Mouse (Mus musculus) CH12.LX (cell line): ENCODE data around the gene Aph1a. TPM values are rescaled to one million over a fixed set of nuclear protein-coding genes. Genes with fewer than 3 reads are reported as not detected.
"Not testable (repeated sequence)": the region's sequence is repeated elsewhere in the genome, so short reads cannot be mapped to it uniquely, and the experiment has no call there.

Experiments used
- DNase-seq: peaks from one replicate; pipeline ENCODE4 v3.0.0-alpha.2; 2013; ENCODE audit errors: extremely low read depth
- H3K27ac ChIP-seq: 2 replicates; pipeline ENCODE4 v1.5.1; 2012; ENCODE audit warnings: low read depth, mild to moderate bottlenecking, control low read depth, moderate library complexity; ENCODE audit not compliant: insufficient read depth
- H3K27me3 ChIP-seq: replicated peaks from 2 replicates; pipeline ENCODE3; 2012; ENCODE audit warnings: inconsistent platforms
- H3K36me3 ChIP-seq, 2 experiments: replicated peaks in 1 of 2; 2 replicates each; pipeline versions ENCODE3 to v1.6.1; 2012; ENCODE audit warnings: inconsistent platforms in 1 of 2, low read length in 1 of 2, mild to moderate bottlenecking in 1 of 2, mixed read lengths in 1 of 2, moderate library complexity in 1 of 2; ENCODE audit not compliant: control insufficient read depth in 1 of 2, insufficient read depth in 1 of 2
- H3K4me1 ChIP-seq, 2 experiments: 2 replicates each; pipeline ENCODE4 v1.6.1; 2012; ENCODE audit warnings: inconsistent platforms in 1 of 2, moderate library complexity in 1 of 2; ENCODE audit not compliant: insufficient read depth in 2 of 2, control insufficient read depth in 1 of 2
- H3K4me2 ChIP-seq: 2 replicates; pipeline ENCODE4 v1.6.1; 2012; ENCODE audit warnings: low read depth, mild to moderate bottlenecking, control low read depth; ENCODE audit not compliant: poor library complexity, insufficient read depth, severe bottlenecking
- H3K4me3 ChIP-seq, 3 experiments: fragments of 150-350 bp in 1 of 3; sonication (generic) in 1 of 3; replicated peaks in 1 of 3; 2 replicates each; pipeline versions ENCODE3 to v1.5.1; 2011 to 2012; ENCODE audit warnings: low read depth in 2 of 3, low read length in 2 of 3, mild to moderate bottlenecking in 2 of 3, moderate library complexity in 2 of 3, control low read depth in 1 of 3, improper control_type of control experiment in 1 of 3, inconsistent platforms in 1 of 3, mixed read lengths in 1 of 3; ENCODE audit not compliant: poor library complexity in 1 of 3
- H3K79me2 ChIP-seq: replicated peaks from 2 replicates; pipeline ENCODE4 v1.6.1; 2012; ENCODE audit warnings: mild to moderate bottlenecking, moderate library complexity; ENCODE audit not compliant: control insufficient read depth, poor library complexity, insufficient read depth, severe bottlenecking; ENCODE audit errors: extremely low read depth
- H3K9ac ChIP-seq: 2 replicates; pipeline ENCODE4 v1.6.1; 2012; ENCODE audit warnings: low read depth, mild to moderate bottlenecking, control low read depth, moderate library complexity; ENCODE audit not compliant: insufficient read depth
- H3K9me3 ChIP-seq: replicated peaks from 2 replicates; pipeline ENCODE3; 2012; ENCODE audit warnings: low read length, inconsistent platforms, mixed read lengths
- BHLHE40 ChIP-seq: IDR thresholded peaks from 2 replicates; pipeline ENCODE4 v1.6.1; 2011; ENCODE audit warnings: mild to moderate bottlenecking, low read depth, low read length, improper control_type of control experiment
- ETS1 ChIP-seq: conservative IDR thresholded peaks from 2 replicates; pipeline ENCODE4 v1.6.1; 2012; ENCODE audit warnings: low read depth, mild to moderate bottlenecking, inconsistent platforms, low read length, improper control_type of control experiment, moderate library complexity
- HCFC1 ChIP-seq: IDR thresholded peaks from 2 replicates; pipeline ENCODE4 v1.6.1; 2012; ENCODE audit warnings: low read depth, mild to moderate bottlenecking, inconsistent platforms, low read length, improper control_type of control experiment
- JUND ChIP-seq: conservative IDR thresholded peaks from 2 replicates; pipeline ENCODE4 v1.6.1; 2011; ENCODE audit warnings: low read depth, low read length, improper control_type of control experiment
- TCF12 ChIP-seq: IDR thresholded peaks from 2 replicates; pipeline ENCODE4 v1.6.1; 2014; ENCODE audit warnings: low read depth, mild to moderate bottlenecking, inconsistent platforms, low read length, improper control_type of control experiment
- dilution Hi-C: fragments of 300-500 bp; cut with MboI; formaldehyde crosslinking; loops from 2 replicates; pipeline ENCODE4 v1.14.3; 2020; ENCODE audit warnings: low sequenced_read_pairs; ENCODE audit not compliant: extremely low pct_unique_long_range_greater_than_20kb, extremely low pct_ligation_motif_present
- in situ Hi-C: fragments of 300-500 bp; cut with MboI; formaldehyde crosslinking; loops from 3 replicates; pipeline ENCODE4 v1.14.3; 2019; ENCODE audit warnings: low sequenced_read_pairs, low pct_ligation_motif_present, low pct_unique_long_range_greater_than_20kb, mixed read lengths
- polyA plus RNA-seq: library from polyadenylated mRNA; unstranded; fragments of >175 nt; gene quantifications from 2 replicates; pipeline ENCODE4 v1.2.1, GENCODE M21; 2012; ENCODE audit warnings: low read depth; ENCODE audit not compliant: insufficient read length
- total RNA-seq, 2 experiments: library from RNA; depleted of rRNA; stranded (reverse); fragments of 300-350 nt in 1 of 2; fragments of >200 nt in 1 of 2; gene quantifications; 2 replicates each; pipeline ENCODE4 v1.2.3; 2012 to 2014

Gene Aph1a
- total and polyA plus RNA-seq, 3 experiments: 46.6 to 69.4 (median 59.9) TPM

DNA sequence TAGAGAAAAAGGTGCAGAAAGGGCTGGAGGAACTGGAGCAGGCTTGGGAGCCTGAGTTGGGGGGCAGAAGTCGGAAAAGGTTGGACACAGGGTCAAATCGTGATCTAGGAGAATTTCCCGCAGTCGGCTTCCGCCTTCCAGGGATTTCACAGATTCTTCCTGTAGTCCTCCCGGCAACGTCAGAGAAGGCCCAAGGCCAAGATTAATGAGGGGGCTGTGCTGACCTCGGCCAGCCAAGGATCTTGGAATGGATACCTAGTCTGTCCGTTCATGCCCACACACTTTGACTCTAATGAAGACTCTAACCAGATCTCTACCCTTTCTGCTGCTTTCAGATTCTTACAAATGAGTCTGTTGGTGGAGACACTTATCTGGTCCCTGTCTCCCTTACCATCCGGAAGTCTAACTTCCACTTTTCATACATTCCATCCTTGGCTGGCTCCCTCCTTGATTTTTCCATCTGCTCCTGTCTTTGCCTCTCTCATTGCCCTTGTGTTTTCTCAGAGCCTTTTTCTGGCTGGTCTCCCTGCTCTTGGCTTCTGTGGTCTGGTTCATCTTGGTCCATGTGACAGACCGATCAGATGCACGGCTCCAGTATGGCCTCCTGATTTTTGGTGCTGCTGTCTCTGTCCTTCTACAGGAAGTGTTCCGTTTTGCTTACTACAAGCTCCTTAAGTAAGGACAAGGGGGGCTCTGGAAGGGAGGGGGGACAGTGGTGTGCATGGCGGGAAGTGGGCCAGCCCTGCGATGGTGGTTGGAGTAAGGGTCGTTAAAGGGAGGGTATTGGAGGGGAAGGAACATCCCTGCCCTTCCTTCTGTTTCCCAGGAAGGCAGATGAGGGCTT, 770 bp downstream of the Aph1a start:
- H3K4me2 ChIP-seq: peak overlapping the region; percentile 92
- H3K9me3 ChIP-seq: no peaks in the 10 kb centered on the region
- H3K79me2 ChIP-seq: peaks cover 16% of the 10 kb centered on the region
- no peak overlapping the region; the same call in 1 of the 2 replicates for H3K27ac ChIP-seq
- peaks cover 10 to 50% of the 10 kb centered on the region in 2 experiments for H3K4me1 ChIP-seq
- TF ChIP-seq TCF12: no peak
- TF ChIP-seq ETS1: no peak
- TF ChIP-seq HCFC1: no peak
- TF ChIP-seq JUND: no peak
- no peaks in the 10 kb centered on the region for H3K27me3 ChIP-seq
- dilution Hi-C loops: no loop called here
- H3K36me3 ChIP-seq: peaks cover 7 to 31% of the 10 kb centered on the region in 2 experiments
- no peak for DNase-seq
- in situ Hi-C loops: no loop called here
- H3K4me3 ChIP-seq: peak overlapping the region; percentile 85 to 98 (median 90)
- H3K9ac ChIP-seq: peak overlapping the region; percentile 99

GRCm38 (mm10) chr3:95895501-95895900, 1.7 kb downstream of the Aph1a start:
- dilution Hi-C loops, in situ Hi-C loops, H3K4me2 ChIP-seq, H3K27ac ChIP-seq, H3K27me3 ChIP-seq, H3K9ac ChIP-seq, H3K4me3 ChIP-seq, H3K9me3 ChIP-seq, DNase-seq: not testable (repeated sequence)
- peaks cover 7 to 32% of the 10 kb centered on the region in 2 experiments for H3K36me3 ChIP-seq
- peaks cover 15% of the 10 kb centered on the region for H3K79me2 ChIP-seq
- peaks cover 10 to 49% of the 10 kb centered on the region in 2 experiments for H3K4me1 ChIP-seq

GRCm38 (mm10) chr3:95899800-95900524, 6.2 kb downstream of the Aph1a start:
- dilution Hi-C loops (no loop called here), in situ Hi-C loops (loop anchor here (5.0 kb wide), 1 partner anchor 33 kb away; no protein-coding TSS in a partner anchor)
- Histone ChIP-seq H3K4me2 (no peak overlapping the region), H3K9ac (no peak overlapping the region), H3K79me2 (peaks cover under 1% of the 10 kb centered on the region; the same call in 1 of the 2 replicates), H3K36me3 (peaks cover 7 to 35% of the 10 kb centered on the region in 2 experiments), H3K27ac (no peak overlapping the region), H3K4me3 (no peak overlapping the region), H3K4me1 (peaks cover 7 to 25% of the 10 kb centered on the region in 2 experiments), H3K27me3 (peaks cover 4% of the 10 kb centered on the region), H3K9me3 (no peaks in the 10 kb centered on the region)
- no peak for DNase-seq
- TF ChIP-seq BHLHE40 (no peak), TCF12 (no peak)
